Mouse (Mus musculus) embryo, embryonic 9.5 days (tissue): ENCODE measurements at regions not wholly inside any gene's neighbourhood (a gene's known extent, or its start where the extent isn't known, plus 50 kb on each side); places are given as distances from the start of the nearest gene placed in this dataset.

ENCODE experiments used
- DNase-seq: peaks from one replicate; pipeline ENCODE4 v3.0.0-alpha.2; 2017; ENCODE audit errors: extremely low spot score

- no peak for DNase-seq
Measured at GRCm38 (mm10) chr15:32061573-32061972, 115.5 kb upstream of the Tas2r119 start.

DNA sequence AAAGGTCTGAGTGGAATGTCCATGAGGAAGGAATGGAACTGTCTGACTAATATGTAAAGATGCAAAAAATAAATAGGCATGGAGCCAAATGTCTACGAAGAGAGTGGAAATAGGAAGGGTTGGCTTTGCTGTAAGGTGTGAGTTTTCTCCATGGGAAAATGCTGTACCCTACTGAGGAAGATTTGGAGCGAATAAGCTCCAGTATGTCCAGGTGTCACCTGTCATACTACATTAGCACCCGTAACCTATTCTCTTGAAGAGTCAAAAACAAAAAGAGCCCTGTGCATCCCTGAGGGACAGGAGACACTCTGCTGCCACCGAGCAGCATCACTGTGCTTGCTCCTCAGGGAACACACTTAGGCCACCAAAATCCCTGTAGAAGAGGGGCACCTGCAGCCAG lies 95.0 kb upstream of the Tas2r119 start:
- no peak for DNase-seq

DNA sequence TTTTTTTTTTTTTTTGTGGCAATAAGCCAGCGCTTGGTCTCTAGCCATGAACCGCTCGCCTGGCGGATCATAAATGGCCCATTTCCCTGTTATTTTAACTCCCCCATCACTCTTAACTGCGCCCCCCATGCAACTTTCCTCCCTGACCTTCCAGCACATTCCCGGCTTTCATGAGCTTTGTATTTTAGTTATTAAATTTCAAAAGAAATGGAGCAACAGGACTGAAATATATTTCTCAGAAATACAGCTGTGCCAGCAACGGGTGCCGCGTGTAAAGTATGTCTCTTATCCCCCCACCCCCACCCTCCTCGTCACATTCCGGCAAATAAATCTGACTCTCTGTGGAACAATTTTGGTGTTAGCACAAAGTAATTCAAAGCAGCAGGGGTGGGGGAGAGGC lies 83.2 kb upstream of the Tas2r119 start:
- no peak for DNase-seq

DNA sequence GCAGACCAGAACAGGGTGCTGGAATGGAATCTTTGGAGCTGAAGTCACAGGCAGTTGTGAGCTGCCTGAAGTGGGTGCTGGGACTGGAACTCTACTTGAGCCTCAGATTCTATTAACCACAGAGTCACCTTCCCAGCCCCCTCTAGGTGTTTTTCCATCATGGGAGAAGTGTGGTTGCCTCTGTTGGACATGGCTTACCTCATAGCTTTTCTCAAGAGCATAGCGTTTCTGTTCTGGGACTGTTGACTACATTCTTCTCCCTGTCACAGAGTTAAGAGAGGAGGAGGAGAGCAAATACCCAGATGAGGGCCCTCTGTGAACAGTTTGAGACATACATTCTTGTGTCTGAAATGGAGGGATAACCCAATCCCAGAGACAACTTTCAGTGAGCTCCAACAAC lies 81.5 kb upstream of the Tas2r119 start:
- no peak for DNase-seq

DNA sequence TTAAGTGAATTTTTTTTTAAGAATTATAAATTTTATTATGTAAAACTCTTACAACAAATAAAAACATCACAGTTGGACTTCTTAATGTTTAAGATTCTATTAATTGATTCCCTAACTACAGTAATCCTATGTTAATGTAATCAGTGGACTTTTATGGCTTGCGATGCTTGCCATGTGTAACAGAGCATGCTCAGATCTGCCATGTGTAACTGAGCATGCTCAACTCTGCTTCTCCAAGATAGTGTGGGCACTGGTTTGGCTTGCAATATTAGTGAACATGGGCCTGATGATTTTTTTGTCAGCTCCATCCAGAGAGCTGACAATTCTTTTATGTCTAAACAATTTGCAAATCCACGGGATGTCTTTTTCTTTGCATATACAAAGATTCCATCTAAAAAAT lies 66.4 kb upstream of the Tas2r119 start:
- DNase-seq: no peak
